Mouse (Mus musculus) heart, adult 2 months (tissue): ENCODE results near the gene St8sia1.

ENCODE experiments used
- CTCF ChIP-seq: fragments of 200-600 bp; IDR thresholded peaks from 2 replicates; pipeline ENCODE4 v1.8.1; 2022; ENCODE audit warnings: antibody characterized with exemption, mild to moderate bottlenecking, moderate library complexity
- EP300 ChIP-seq: fragments of 200-500 bp; IDR thresholded peaks from 2 replicates; pipeline ENCODE4 v1.6.1; 2011; ENCODE audit warnings: low read depth, low read length, control low read depth; ENCODE audit not compliant: insufficient read depth
- POLR2A ChIP-seq: fragments of 200-500 bp; IDR thresholded peaks from 2 replicates; pipeline ENCODE4 v1.6.1; 2011; ENCODE audit warnings: mild to moderate bottlenecking, low read depth, low read length, control low read depth; ENCODE audit not compliant: insufficient read depth

GRCm38 (mm10) chr6:142915464-142915863 lies 48.8 kb downstream of the St8sia1 start:
- no peak for TF ChIP-seq POLR2A
- TF ChIP-seq CTCF: no peak
- TF ChIP-seq EP300: no peak
